Mouse (Mus musculus) heart, embryonic 14.5 days (tissue): ENCODE data around the gene Dio3. TPM values are rescaled to one million over a fixed set of nuclear protein-coding genes. Genes with fewer than 3 reads are reported as not detected.
A peak's percentile ranks its signal among the peaks of the same experiment; 100 is the strongest.

Source experiments
- ATAC-seq: fragments of 200-750 bp; cut with Nextera tagmentation; 2 replicates; pipeline ENCODE4 v1.8.0; 2017; ENCODE audit warnings: low read depth, moderate TSS enrichment; ENCODE audit not compliant: insufficient number of reproducible peaks, insufficient read depth, low FRiP score
- H3K27ac ChIP-seq, 2 experiments: fragments of 200-500 bp in 1 of 2; fragments of 300-500 bp in 1 of 2; sonication (generic) in 1 of 2; replicated peaks in 1 of 2; 2 replicates each; pipeline ENCODE4 v1.5.1; 2012 to 2014; ENCODE audit warnings: low read depth in 2 of 2, low read length in 2 of 2, control low read depth in 1 of 2, mild to moderate bottlenecking in 1 of 2, mixed read lengths in 1 of 2; ENCODE audit not compliant: control insufficient read depth in 1 of 2, insufficient read depth in 1 of 2
- H3K27me3 ChIP-seq: fragments of 300-500 bp; sonication (generic); 2 replicates; pipeline ENCODE4 v1.6.1; 2014; ENCODE audit warnings: mild to moderate bottlenecking, low read length, control low read depth; ENCODE audit not compliant: control insufficient read depth, insufficient read depth
- H3K36me3 ChIP-seq: fragments of 300-500 bp; sonication (generic); 2 replicates; pipeline ENCODE4 v1.6.1; 2014; ENCODE audit warnings: mild to moderate bottlenecking, control low read depth, low read length, mixed read lengths; ENCODE audit not compliant: control insufficient read depth, insufficient read depth
- H3K4me1 ChIP-seq, 2 experiments: fragments of 200-500 bp in 1 of 2; fragments of 300-500 bp in 1 of 2; sonication (generic) in 1 of 2; 2 replicates each; pipeline ENCODE4 v1.6.1; 2012 to 2014; ENCODE audit warnings: low read length in 2 of 2, control low read depth in 1 of 2, mixed read lengths in 1 of 2; ENCODE audit not compliant: control insufficient read depth in 2 of 2, insufficient read depth in 2 of 2
- H3K4me2 ChIP-seq: fragments of 300-500 bp; sonication (generic); 2 replicates; pipeline ENCODE4 v1.6.1; 2014; ENCODE audit warnings: mild to moderate bottlenecking, low read length
- H3K4me3 ChIP-seq, 2 experiments: fragments of 200-500 bp in 1 of 2; fragments of 300-500 bp in 1 of 2; sonication (generic) in 1 of 2; 2 replicates each; pipeline ENCODE4 v1.5.1; 2012 to 2014; ENCODE audit warnings: low read length in 2 of 2, mild to moderate bottlenecking in 2 of 2, control low read depth in 1 of 2, low read depth in 1 of 2, moderate library complexity in 1 of 2; ENCODE audit not compliant: control insufficient read depth in 1 of 2, insufficient read depth in 1 of 2
- H3K9ac ChIP-seq: fragments of 300-500 bp; sonication (generic); 2 replicates; pipeline ENCODE4 v1.6.1; 2014; ENCODE audit warnings: mild to moderate bottlenecking, low read length
- H3K9me3 ChIP-seq: fragments of 300-500 bp; sonication (generic); 2 replicates; pipeline ENCODE4 v1.6.1; 2016; ENCODE audit warnings: low read length, control low read depth; ENCODE audit not compliant: control insufficient read depth
- WGBS: fragments of 180-500 bp; shearing (Covaris S2); extraction: QIAGEN DNeasy Blood & Tissue Kit; methylation state at CpG from one replicate; pipeline ENCODE4 v1.1.7; 2014; 5-methylcytosine and 5-hydroxymethylcytosine counted together
- polyA plus RNA-seq: library from polyadenylated mRNA; unstranded; fragments of >200 nt; fragmentation: Nextera tagmentation; extraction: Ambion mirVana; gene quantifications from 2 replicates; pipeline ENCODE4 v1.2.1, GENCODE M21; 2014

The Dio3 gene
- not detected in 2 replicates for polyA plus RNA-seq

- H3K9ac ChIP-seq = no peak within 1 kb of the TSS
- H3K9me3 ChIP-seq = no peaks in the 10 kb centered on the region
- ATAC-seq = no peak
- H3K36me3 ChIP-seq = no peaks in the 10 kb centered on the region
- H3K4me1 ChIP-seq = peaks cover 0 to 6% of the 10 kb centered on the region in 2 experiments; a peak in 2 of 4 replicates
- peak within 1 kb of the TSS; percentile 62 for H3K4me2 ChIP-seq
- H3K4me3 ChIP-seq = peak within 1 kb of the TSS; percentile 36 to 40; a peak in 3 of 4 replicates
- peaks cover 97% of the 10 kb centered on the region for H3K27me3 ChIP-seq
- WGBS = under 1% methylated on average over 32 of the region's 34 CpGs
- H3K27ac ChIP-seq = no peak within 1 kb of the TSS
Observed at GRCm38 (mm10) chr12:110278853-110279252, at the start of gene Dio3. Gene Dio3, plus strand, starts transcription at chr12:110279068.

- Histone ChIP-seq H3K27ac (no peak overlapping the region), H3K9me3 (no peaks in the 10 kb centered on the region), H3K36me3 (no peaks in the 10 kb centered on the region), H3K4me2 (no peak overlapping the region), H3K27me3 (peaks cover 10% of the 10 kb centered on the region), H3K4me3 (no peak overlapping the region), H3K4me1 (no peaks in the 10 kb centered on the region), H3K9ac (no peak overlapping the region)
- ATAC-seq = no peak
- WGBS = 69% methylated on average over 7 of the region's 7 CpGs
Observed at GRCm38 (mm10) chr12:110230296-110230695, 48.6 kb upstream of the Dio3 start.

- Histone ChIP-seq H3K27ac (no peak overlapping the region), H3K4me3 (no peak overlapping the region), H3K9me3 (no peaks in the 10 kb centered on the region), H3K36me3 (no peaks in the 10 kb centered on the region), H3K27me3 (peaks cover 13% of the 10 kb centered on the region), H3K9ac (no peak overlapping the region), H3K4me2 (no peak overlapping the region), H3K4me1 (no peaks in the 10 kb centered on the region)
- ATAC-seq = no peak
- WGBS = 80% methylated on average over 8 of the region's 8 CpGs
Observed at GRCm38 (mm10) chr12:110230767-110231166, 48.1 kb upstream of the Dio3 start.

- H3K4me1 ChIP-seq = no peaks in the 10 kb centered on the region
- ATAC-seq = no peak
- no peak overlapping the region for H3K4me3 ChIP-seq
- H3K9me3 ChIP-seq = no peaks in the 10 kb centered on the region
- H3K27ac ChIP-seq = no peak overlapping the region
- WGBS = 78% methylated on average over 13 of the region's 13 CpGs
- no peak overlapping the region for H3K4me2 ChIP-seq
- no peak overlapping the region for H3K9ac ChIP-seq
- H3K27me3 ChIP-seq = peaks cover 16% of the 10 kb centered on the region
- H3K36me3 ChIP-seq = no peaks in the 10 kb centered on the region
Observed at GRCm38 (mm10) chr12:110231709-110232600, 46.9 kb upstream of the Dio3 start.

- no peak overlapping the region for H3K27ac ChIP-seq
Observed at GRCm38 (mm10) chr12:110235908-110236307, 43.0 kb upstream of the Dio3 start.

GRCm38 (mm10) chr12:110237046-110237445 is 41.8 kb upstream of the Dio3 start:
- ATAC-seq = no peak
- H3K9me3 ChIP-seq = no peaks in the 10 kb centered on the region
- no peak overlapping the region for H3K9ac ChIP-seq
- no peaks in the 10 kb centered on the region for H3K36me3 ChIP-seq
- 74% methylated on average over 7 of the region's 7 CpGs for WGBS
- no peak overlapping the region for H3K4me3 ChIP-seq
- H3K4me2 ChIP-seq = no peak overlapping the region
- H3K4me1 ChIP-seq = no peaks in the 10 kb centered on the region
- H3K27me3 ChIP-seq = peaks cover 13% of the 10 kb centered on the region
- H3K27ac ChIP-seq = no peak overlapping the region

More at GRCm38 (mm10) chr12:110235908-110236307, 43.0 kb upstream of the Dio3 start:
- Histone ChIP-seq H3K4me3 (no peak overlapping the region), H3K4me1 (no peaks in the 10 kb centered on the region), H3K36me3 (no peaks in the 10 kb centered on the region), H3K27me3 (peaks cover 13% of the 10 kb centered on the region; the same call in 1 of the 2 replicates), H3K9ac (no peak overlapping the region), H3K9me3 (no peaks in the 10 kb centered on the region), H3K4me2 (no peak overlapping the region)
- ATAC-seq = no peak
- WGBS = 84% methylated on average over 4 of the region's 4 CpGs

GRCm38 (mm10) chr12:110239358-110239757 is 39.5 kb upstream of the Dio3 start:
- no peaks in the 10 kb centered on the region for H3K36me3 ChIP-seq
- 69% methylated on average over 5 of the region's 5 CpGs for WGBS
- H3K27me3 ChIP-seq = peaks cover 13% of the 10 kb centered on the region
- H3K9ac ChIP-seq = no peak overlapping the region
- no peaks in the 10 kb centered on the region for H3K9me3 ChIP-seq
- H3K4me2 ChIP-seq = no peak overlapping the region
- no peak overlapping the region for H3K27ac ChIP-seq
- ATAC-seq = no peak
- no peaks in the 10 kb centered on the region for H3K4me1 ChIP-seq
- H3K4me3 ChIP-seq = no peak overlapping the region
